Comparison of ENCODE assay signal across 13 mouse cellular contexts in genomic region chr5:113999382-113999781, GRCm38 (mm10). TPM values are rescaled to one million over a fixed set of nuclear protein-coding genes. Genes with fewer than 3 reads are reported as not detected.
DNase-seq lines count a peak whose midpoint lies in the region; ATAC-seq and TF ChIP-seq lines count a peak whose summit lies in the region.
"Had no signal": no experiment of that assay in that cellular context is flagged by ENCODE, and none has a peak within 500 bp of the region (broad histone marks: within the 10 kb centered on the region; RNA-seq: fewer than 3 reads in every experiment).

No protein-coding gene starts in this region.

- DNase-seq in spleen, adult 18-20 months, result peak; percentile 38 to 42
- no peak for DNase-seq in spleen, adult 12 weeks (ENCODE audit: low spot score)
- DNase-seq in induced T-regulatory cell, adult 2 months (ENCODE audit: low read depth), result peak; percentile 48
- peak; percentile 71 for DNase-seq in lung, postnatal 0 days (ENCODE audit: low spot score)
- DNase-seq in splenic B cell, adult 2 months (ENCODE audit: low read depth, low spot score), result peak; percentile 77
- DNase-seq in adrenal gland, postnatal 14 days, result no peak
- no peak for DNase-seq in adipocyte (ENCODE audit: low spot score)
- no peak for DNase-seq in ovary, adult 18-20 months (ENCODE audit: low spot score)
- DNase-seq: adrenal gland, adult 8-10 months; cerebellum, adult 18-20 months had no signal

- no peak overlapping the region for H3K4me2 ChIP-seq in lung, postnatal 0 days (replicated peaks; ENCODE audit: low read depth, low read length)
- H3K4me2 ChIP-seq: embryonic facial prominence, embryonic 13.5 days had no signal

- no peaks in the 10 kb centered on the region for H3K27me3 ChIP-seq in lung, postnatal 0 days (replicated peaks; ENCODE audit: insufficient read depth, low read length)
- 0 out of 2 replicates have a peak, but pooled peaks cover 2% of the 10 kb centered on the region for H3K27me3 ChIP-seq in splenic B cell, adult 2 months (ENCODE audit: control insufficient read depth, insufficient read depth, low read length, poor library complexity, severe bottlenecking)
- H3K27me3 ChIP-seq: embryonic facial prominence, embryonic 13.5 days had no signal

- no peak overlapping the region for H3K4me3 ChIP-seq in lung, postnatal 0 days (ENCODE audit: low read depth, low read length)
- H3K4me3 ChIP-seq: embryonic facial prominence, embryonic 13.5 days; limb, embryonic 10.5 days had no signal

- TF ChIP-seq EP300 in lung, postnatal 0 days (IDR thresholded peaks at IDR 0.05), result no peak

- peak; percentile 79 for ATAC-seq in lung, postnatal 0 days

- no peaks in the 10 kb centered on the region for H3K9me3 ChIP-seq in lung, postnatal 0 days (ENCODE audit: low read length)
- H3K9me3 ChIP-seq: embryonic facial prominence, embryonic 13.5 days; limb, embryonic 10.5 days had no signal

- no peak overlapping the region for H3K27ac ChIP-seq in lung, postnatal 0 days (ENCODE audit: low read length)
- H3K27ac ChIP-seq: embryonic facial prominence, embryonic 13.5 days; limb, embryonic 10.5 days had no signal

- peaks cover under 1% of the 10 kb centered on the region; the same call in 1 of the 2 replicates for H3K4me1 ChIP-seq in lung, postnatal 0 days (ENCODE audit: insufficient read depth, low read depth, low read length)

- H3K36me3 ChIP-seq in lung, postnatal 0 days (ENCODE audit: insufficient read depth, low read length), result no peaks in the 10 kb centered on the region
- no peaks in the 10 kb centered on the region for H3K36me3 ChIP-seq in splenic B cell, adult 2 months (ENCODE audit: control insufficient read depth, insufficient read depth, low read length, poor library complexity, severe bottlenecking)
- H3K36me3 ChIP-seq: embryonic facial prominence, embryonic 13.5 days; limb, embryonic 10.5 days had no signal

- no peak for TF ChIP-seq CTCF in lung, postnatal 0 days (IDR thresholded peaks at IDR 0.05)

- no peak overlapping the region for H3K9ac ChIP-seq in lung, postnatal 0 days (replicated peaks; ENCODE audit: low read depth)
- H3K9ac ChIP-seq: embryonic facial prominence, embryonic 13.5 days had no signal

- WGBS in lung, postnatal 0 days, result 42% methylated on average over 5 of the region's 5 CpGs

RNA-seq across cellular contexts. Expression of gene Dao, which starts 4.1 kb away (rescaled TPM):
- polyA plus RNA-seq in lung, postnatal 0 days (2015; fragmentation: Nextera tagmentation; extraction: Ambion mirVana), result not detected in 2 replicates
- total RNA-seq in adrenal gland, postnatal 14 days (2021), result not detected in 2 replicates
- total RNA-seq: adrenal gland, adult 8-10 months had no signal
- polyA plus RNA-seq: embryonic facial prominence, embryonic 13.5 days; heart, embryonic 16.5 days; limb, embryonic 10.5 days had no signal

RNA-seq across cellular contexts. Expression of gene Ssh1, which starts 5.7 kb away (rescaled TPM):
- 13.2 and 14.3 TPM in 2 replicates for polyA plus RNA-seq in lung, postnatal 0 days (2015; fragmentation: Nextera tagmentation; extraction: Ambion mirVana)
- total RNA-seq in adrenal gland, postnatal 14 days (2021), result 18.8 and 21.2 TPM in 2 replicates

Comparison
In these comparisons a context has a peak if more than half of its experiments do, and no peak if none do; other contexts are left out.
1. DNase-seq: peak in spleen, adult 18-20 months (2 of 2), induced T-regulatory cell, adult 2 months (single experiment), lung, postnatal 0 days (single experiment) and splenic B cell, adult 2 months (single experiment); none in spleen, adult 12 weeks (single experiment), adrenal gland, postnatal 14 days (single experiment), adipocyte (single experiment) and ovary, adult 18-20 months (single experiment).